Comparison of ENCODE assay signal across 13 mouse cellular contexts in the genomic region with DNA sequence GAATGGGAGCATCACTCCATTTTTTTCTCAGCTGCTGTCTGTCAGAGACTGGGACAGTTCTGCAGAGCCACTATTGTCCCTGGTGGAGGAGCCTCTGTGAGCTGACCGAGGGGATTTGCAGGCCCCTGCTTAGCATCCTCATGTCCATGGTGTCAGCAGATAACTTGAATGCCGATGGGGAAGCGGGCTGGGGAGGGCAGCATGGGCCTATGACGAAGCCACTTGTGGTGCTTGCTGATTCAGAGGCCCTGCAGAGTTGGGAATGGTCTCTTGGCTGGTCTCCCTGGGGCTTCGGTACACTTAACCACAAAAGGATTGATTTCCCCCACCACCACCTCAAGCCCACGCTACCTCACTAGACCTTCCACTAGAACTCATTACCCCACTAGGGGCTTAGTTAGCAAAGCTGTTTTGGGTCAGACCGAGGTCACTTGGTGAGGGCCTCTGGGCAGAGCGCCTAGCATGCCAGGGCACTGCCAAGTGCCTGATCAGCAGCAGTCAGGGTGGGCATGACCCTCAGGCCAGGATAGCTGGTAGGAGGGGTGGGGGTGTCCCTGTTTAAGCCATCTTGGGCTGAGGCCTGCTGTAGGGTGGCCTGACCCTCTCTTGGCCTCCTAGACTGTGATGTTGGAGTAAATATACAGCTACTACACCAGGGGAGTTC. TPM values are rescaled to one million over a fixed set of nuclear protein-coding genes. Genes with fewer than 3 reads are reported as not detected.
DNase-seq lines count a peak whose midpoint lies in the region; ATAC-seq and TF ChIP-seq lines count a peak whose summit lies in the region.
"Had no signal": no experiment of that assay in that cellular context is flagged by ENCODE, and none has a peak within 500 bp of the region (broad histone marks: within the 10 kb centered on the region; RNA-seq: fewer than 3 reads in every experiment).

No protein-coding gene starts in this region.

- no peak for TF ChIP-seq CTCF in hindbrain, postnatal 0 days (IDR thresholded peaks at IDR 0.05; ENCODE audit: low read depth)

- H3K4me1 ChIP-seq in kidney, embryonic 15.5 days = peaks cover 48% of the 10 kb centered on the region
- peaks cover 79% of the 10 kb centered on the region for H3K4me1 ChIP-seq in forebrain, embryonic 12.5 days
- peaks cover 29% of the 10 kb centered on the region for H3K4me1 ChIP-seq in hindbrain, postnatal 0 days (ENCODE audit: insufficient read depth, low read length)
- peaks cover 23% of the 10 kb centered on the region for H3K4me1 ChIP-seq in midbrain, embryonic 16.5 days (ENCODE audit: control insufficient read depth, insufficient read depth, low read length)

- H3K9ac ChIP-seq in kidney, embryonic 15.5 days = no peak overlapping the region
- 0 out of 2 replicates have a peak overlapping the region, but pooled peaks have one; percentile 36 for H3K9ac ChIP-seq in forebrain, embryonic 12.5 days
- H3K9ac ChIP-seq in hindbrain, postnatal 0 days (replicated peaks; ENCODE audit: low read length) = no peak overlapping the region
- H3K9ac ChIP-seq in midbrain, embryonic 16.5 days (ENCODE audit: low read depth, low read length) = no peak overlapping the region
- H3K9ac ChIP-seq: intestine, embryonic 15.5 days had no signal

- no peaks in the 10 kb centered on the region for H3K27me3 ChIP-seq in kidney, embryonic 15.5 days
- no peaks in the 10 kb centered on the region for H3K27me3 ChIP-seq in forebrain, embryonic 12.5 days
- H3K27me3 ChIP-seq in hindbrain, postnatal 0 days (ENCODE audit: insufficient read depth, low read length) = no peaks in the 10 kb centered on the region
- H3K27me3 ChIP-seq in midbrain, embryonic 16.5 days (ENCODE audit: control insufficient read depth, insufficient read depth, low read depth, low read length) = no peaks in the 10 kb centered on the region
- H3K27me3 ChIP-seq: intestine, embryonic 15.5 days; limb, embryonic 13.5 days had no signal

- H3K9me3 ChIP-seq in kidney, embryonic 15.5 days (replicated peaks) = no peaks in the 10 kb centered on the region
- no peaks in the 10 kb centered on the region for H3K9me3 ChIP-seq in forebrain, embryonic 12.5 days
- no peaks in the 10 kb centered on the region for H3K9me3 ChIP-seq in hindbrain, postnatal 0 days (ENCODE audit: low read length)
- no peaks in the 10 kb centered on the region for H3K9me3 ChIP-seq in midbrain, embryonic 16.5 days (replicated peaks; ENCODE audit: control insufficient read depth, low read length, poor library complexity, severe bottlenecking)
- H3K9me3 ChIP-seq: intestine, embryonic 15.5 days; limb, embryonic 13.5 days had no signal

- H3K4me3 ChIP-seq in kidney, embryonic 15.5 days (replicated peaks) = no peak overlapping the region
- no peak overlapping the region for H3K4me3 ChIP-seq in forebrain, embryonic 12.5 days (replicated peaks)
- H3K4me3 ChIP-seq in hindbrain, postnatal 0 days (ENCODE audit: low read length) = no peak overlapping the region
- H3K4me3 ChIP-seq in midbrain, embryonic 16.5 days (ENCODE audit: low read depth, low read length) = no peak overlapping the region
- H3K4me3 ChIP-seq: intestine, embryonic 15.5 days; limb, embryonic 13.5 days had no signal

- no peak overlapping the region for H3K4me2 ChIP-seq in kidney, embryonic 15.5 days
- no peak overlapping the region for H3K4me2 ChIP-seq in forebrain, embryonic 12.5 days
- no peak overlapping the region for H3K4me2 ChIP-seq in hindbrain, postnatal 0 days (ENCODE audit: low read depth, low read length)
- H3K4me2 ChIP-seq in midbrain, embryonic 16.5 days (ENCODE audit: low read length) = no peak overlapping the region
- H3K4me2 ChIP-seq: intestine, embryonic 15.5 days; limb, embryonic 13.5 days had no signal

- intact Hi-C loops in left cerebral cortex, postnatal 10 days (cut with DNase I) = no loop called here

- no peak for ATAC-seq in kidney, embryonic 15.5 days (replicated peaks; ENCODE audit: low FRiP score)
- ATAC-seq in forebrain, embryonic 12.5 days (ENCODE audit: low FRiP score) = no peak
- no peak for ATAC-seq in hindbrain, postnatal 0 days
- peak; percentile 44 for ATAC-seq in midbrain, embryonic 16.5 days
- ATAC-seq: activated CD4-positive, CD25-positive, alpha-beta regulatory T cell, adult 4 months; intestine, embryonic 15.5 days had no signal

- H3K36me3 ChIP-seq in kidney, embryonic 15.5 days = no peaks in the 10 kb centered on the region
- H3K36me3 ChIP-seq in forebrain, embryonic 12.5 days (replicated peaks) = no peaks in the 10 kb centered on the region
- no peaks in the 10 kb centered on the region for H3K36me3 ChIP-seq in hindbrain, postnatal 0 days (ENCODE audit: insufficient read depth, low read length)
- no peaks in the 10 kb centered on the region; the same call in 1 of the 2 replicates for H3K36me3 ChIP-seq in midbrain, embryonic 16.5 days (ENCODE audit: control insufficient read depth, insufficient read depth, low read length)
- H3K36me3 ChIP-seq: intestine, embryonic 15.5 days; limb, embryonic 13.5 days had no signal

- no peak overlapping the region for H3K27ac ChIP-seq in kidney, embryonic 15.5 days
- H3K27ac ChIP-seq in forebrain, embryonic 12.5 days = peak overlapping the region; percentile 92
- H3K27ac ChIP-seq in hindbrain, postnatal 0 days = peak overlapping the region; percentile 74
- H3K27ac ChIP-seq in midbrain, embryonic 16.5 days (ENCODE audit: low read length) = peak overlapping the region; percentile 23
- H3K27ac ChIP-seq: intestine, embryonic 15.5 days; macrophage had no signal

- 90% methylated on average over 8 of the region's 8 CpGs for WGBS in kidney, embryonic 15.5 days
- WGBS in forebrain, embryonic 12.5 days = 63% methylated on average over 8 of the region's 8 CpGs
- WGBS in hindbrain, postnatal 0 days = 43% methylated on average over 8 of the region's 8 CpGs
- 46% methylated on average over 8 of the region's 8 CpGs for WGBS in midbrain, embryonic 16.5 days

- DNase-seq in kidney, adult 11 months = peak; percentile 71
- no peak for DNase-seq in hindbrain, postnatal 0 days (ENCODE audit: low spot score)
- DNase-seq in left cerebral cortex, postnatal 10 days (ENCODE audit: extremely low spot score in 1 of 2, low spot score in 2 of 2) = no peak
- DNase-seq in lung, postnatal 10 days = no peak
- no peak for DNase-seq in left cerebral cortex, adult 8-10 months (ENCODE audit: low spot score in 2 of 2)
- DNase-seq: cerebellum, adult 2 months had no signal

RNA-seq across cellular contexts. Expression of a gene that starts 31.5 kb away (rescaled TPM):
- polyA plus RNA-seq in kidney, embryonic 15.5 days (2015; fragmentation: Nextera tagmentation; extraction: Ambion mirVana) = 23.7 and 27.1 TPM in 2 replicates
- polyA plus RNA-seq in forebrain, embryonic 12.5 days (2016; fragmentation: Nextera tagmentation; extraction: Ambion mirVana) = 115 and 126 TPM in 2 replicates
- 168 and 180 TPM in 2 replicates for total RNA-seq in hindbrain, postnatal 0 days (2014; rRNA removed)
- polyA plus RNA-seq in hindbrain, postnatal 0 days (2015; fragmentation: Nextera tagmentation; extraction: Ambion mirVana) = 46.3 and 48.9 TPM in 2 replicates
- polyA plus RNA-seq in midbrain, embryonic 16.5 days (2015; fragmentation: Nextera tagmentation; extraction: Ambion mirVana) = 77.1 and 80.2 TPM in 2 replicates
- 10 to 100 TPM; 43.0 to 46.4 TPM for total RNA-seq in left cerebral cortex, postnatal 10 days (2021)
- 10 to 100 TPM; 34.2 to 42.1 (median 38.2) TPM for total RNA-seq in left cerebral cortex, adult 8-10 months (2022)

RNA-seq across cellular contexts. Expression of a gene that starts 31.6 kb away (rescaled TPM):
- 22.5 and 29.2 TPM in 2 replicates for polyA plus RNA-seq in kidney, embryonic 15.5 days (2015; fragmentation: Nextera tagmentation; extraction: Ambion mirVana)
- polyA plus RNA-seq in forebrain, embryonic 12.5 days (2016; fragmentation: Nextera tagmentation; extraction: Ambion mirVana) = 40.7 and 41.5 TPM in 2 replicates
- 43.5 and 63.3 TPM in 2 replicates for total RNA-seq in hindbrain, postnatal 0 days (2014; rRNA removed)
- 95.6 and 99.2 TPM in 2 replicates for polyA plus RNA-seq in hindbrain, postnatal 0 days (2015; fragmentation: Nextera tagmentation; extraction: Ambion mirVana)
- 78.7 and 82.5 TPM in 2 replicates for polyA plus RNA-seq in midbrain, embryonic 16.5 days (2015; fragmentation: Nextera tagmentation; extraction: Ambion mirVana)
- total RNA-seq in left cerebral cortex, postnatal 10 days (2021) = 100 to 1,000 TPM; 105 to 125 TPM
- total RNA-seq in left cerebral cortex, adult 8-10 months (2022) = 100 to 1,000 TPM; 135 to 145 (median 142) TPM

RNA-seq across cellular contexts. Expression of a gene that starts 46.7 kb away (rescaled TPM):
- 28.1 and 29.1 TPM in 2 replicates for polyA plus RNA-seq in kidney, embryonic 15.5 days (2015; fragmentation: Nextera tagmentation; extraction: Ambion mirVana)
- polyA plus RNA-seq in forebrain, embryonic 12.5 days (2016; fragmentation: Nextera tagmentation; extraction: Ambion mirVana) = 23.3 and 23.7 TPM in 2 replicates
- 17.9 and 23.1 TPM in 2 replicates for total RNA-seq in hindbrain, postnatal 0 days (2014; rRNA removed)
- 37.6 and 41.8 TPM in 2 replicates for polyA plus RNA-seq in hindbrain, postnatal 0 days (2015; fragmentation: Nextera tagmentation; extraction: Ambion mirVana)
- 36.6 and 37.0 TPM in 2 replicates for polyA plus RNA-seq in midbrain, embryonic 16.5 days (2015; fragmentation: Nextera tagmentation; extraction: Ambion mirVana)
- total RNA-seq in left cerebral cortex, postnatal 10 days (2021) = 10 to 100 TPM; 24.1 to 27.4 TPM
- 10 to 100 TPM; 16.5 to 22.7 (median 19.1) TPM for total RNA-seq in left cerebral cortex, adult 8-10 months (2022)

RNA-seq across cellular contexts. Expression of a gene that starts 47.2 kb away (rescaled TPM):
- 97.2 and 103 TPM in 2 replicates for polyA plus RNA-seq in kidney, embryonic 15.5 days (2015; fragmentation: Nextera tagmentation; extraction: Ambion mirVana)
- polyA plus RNA-seq in forebrain, embryonic 12.5 days (2016; fragmentation: Nextera tagmentation; extraction: Ambion mirVana) = 53.5 and 54.2 TPM in 2 replicates
- 82.8 and 88.9 TPM in 2 replicates for total RNA-seq in hindbrain, postnatal 0 days (2014; rRNA removed)
- 94.3 and 102 TPM in 2 replicates for polyA plus RNA-seq in hindbrain, postnatal 0 days (2015; fragmentation: Nextera tagmentation; extraction: Ambion mirVana)
- 96.6 and 112 TPM in 2 replicates for polyA plus RNA-seq in midbrain, embryonic 16.5 days (2015; fragmentation: Nextera tagmentation; extraction: Ambion mirVana)
- total RNA-seq in left cerebral cortex, postnatal 10 days (2021) = 10 to 100 TPM; 65.2 to 66.3 TPM
- total RNA-seq in left cerebral cortex, adult 8-10 months (2022) = 10 to 100 TPM; 92.9 to 97.2 (median 94.3) TPM
